Comparison of ENCODE assay signal across 9 mouse cellular contexts in genomic region chr15:31315630-31316231, GRCm38 (mm10). TPM values are rescaled to one million over a fixed set of nuclear protein-coding genes. Genes with fewer than 3 reads are reported as not detected.
DNase-seq lines count a peak whose midpoint lies in the region; ATAC-seq and TF ChIP-seq lines count a peak whose summit lies in the region.
"Had no signal": no experiment of that assay in that cellular context is flagged by ENCODE, and none has a peak within 500 bp of the region (broad histone marks: within the 10 kb centered on the region; RNA-seq: fewer than 3 reads in every experiment).

No protein-coding gene starts in this region.

- peak; percentile 48 for DNase-seq in G1E (ENCODE audit: low spot score)
- peak; percentile 75 to 79 for DNase-seq in cerebellum, adult 18-20 months
- peak; percentile 75 to 82 for DNase-seq in layer of hippocampus, adult 8-10 months (ENCODE audit: low spot score in 2 of 2)
- peak; percentile 89 for DNase-seq in lung, postnatal 10 days
- DNase-seq in retina, adult 2 months (ENCODE audit: low read depth, low spot score) = peak; percentile 72
- peak; percentile 31 to 65 for DNase-seq in urinary bladder, adult 18-20 months (ENCODE audit: low spot score in 2 of 2)

- TF ChIP-seq CTCF in G1E (IDR thresholded peaks at IDR 0.05; ENCODE audit: low read depth, low read length) = 0 out of 2 replicates have a peak, but pooled peaks have one; percentile 11

- H3K27me3 ChIP-seq in G1E (ENCODE audit: insufficient read depth, low read length) = 0 out of 2 replicates have a peak, but pooled peaks cover 5% of the 10 kb centered on the region
- H3K27me3 ChIP-seq: lung, embryonic 15.5 days had no signal

- no peaks in the 10 kb centered on the region; the same call in 1 of the 2 replicates for H3K4me1 ChIP-seq in G1E (ENCODE audit: insufficient read depth, low read depth, low read length)

- H3K9me3 ChIP-seq in G1E (replicated peaks) = peaks cover 7% of the 10 kb centered on the region
- H3K9me3 ChIP-seq: lung, embryonic 15.5 days had no signal

- no peak for ATAC-seq in G1E (ENCODE audit: extremely low read depth, insufficient number of reproducible peaks, low FRiP score, poor library complexity, severe bottlenecking)
- ATAC-seq in frontal cortex, adult (ENCODE audit: low TSS enrichment) = peak; percentile 70
- ATAC-seq in hematopoietic stem cell, adult 5-6 weeks (replicated peaks in 1 of 2; ENCODE audit: insufficient read depth in 1 of 2, low FRiP score in 2 of 2, low TSS enrichment in 1 of 2, low read depth in 1 of 2, poor library complexity in 2 of 2, severe bottlenecking in 2 of 2) = peak; percentile 60 to 79; a peak in 3 of 4 replicates

- H3K4me3 ChIP-seq in G1E (ENCODE audit: low read depth, low read length) = no peak overlapping the region
- H3K4me3 ChIP-seq: lung, embryonic 15.5 days had no signal

- no peaks in the 10 kb centered on the region for H3K36me3 ChIP-seq in G1E (replicated peaks)
- H3K36me3 ChIP-seq: lung, embryonic 15.5 days had no signal

RNA-seq across cellular contexts. Expression of gene Ankrd33b, which starts 51.8 kb away (rescaled TPM):
- total RNA-seq in G1E (2014; fragmentation: Nextera tagmentation) = not detected in 2 replicates
- total RNA-seq in G1E (2017) = 0.11 and 0.23 TPM in 2 replicates
- polyA plus RNA-seq in G1E (2012) = not detected in 2 replicates
- 7.3 and 7.4 TPM in 2 replicates for total RNA-seq in hematopoietic stem cell, adult 5-6 weeks (2017)
- total RNA-seq in layer of hippocampus, adult 8-10 months (2022) = 10 to 100 TPM; 60.2 to 64.2 (median 61.8) TPM
